Mouse (Mus musculus) testis, postnatal 14 days (tissue): Measurements from ENCODE around the gene Sos2.
A peak's percentile ranks its signal among the peaks of the same experiment; 100 is the strongest.
"Not testable (repeated sequence)": the region's sequence is repeated elsewhere in the genome, so short reads cannot be mapped to it uniquely, and the experiment has no call there.

Source experiments
- DNase-seq: peaks from one replicate; pipeline ENCODE4 v3.0.0; 2021; ENCODE audit warnings: low spot score

Gene Sos2

DNA sequence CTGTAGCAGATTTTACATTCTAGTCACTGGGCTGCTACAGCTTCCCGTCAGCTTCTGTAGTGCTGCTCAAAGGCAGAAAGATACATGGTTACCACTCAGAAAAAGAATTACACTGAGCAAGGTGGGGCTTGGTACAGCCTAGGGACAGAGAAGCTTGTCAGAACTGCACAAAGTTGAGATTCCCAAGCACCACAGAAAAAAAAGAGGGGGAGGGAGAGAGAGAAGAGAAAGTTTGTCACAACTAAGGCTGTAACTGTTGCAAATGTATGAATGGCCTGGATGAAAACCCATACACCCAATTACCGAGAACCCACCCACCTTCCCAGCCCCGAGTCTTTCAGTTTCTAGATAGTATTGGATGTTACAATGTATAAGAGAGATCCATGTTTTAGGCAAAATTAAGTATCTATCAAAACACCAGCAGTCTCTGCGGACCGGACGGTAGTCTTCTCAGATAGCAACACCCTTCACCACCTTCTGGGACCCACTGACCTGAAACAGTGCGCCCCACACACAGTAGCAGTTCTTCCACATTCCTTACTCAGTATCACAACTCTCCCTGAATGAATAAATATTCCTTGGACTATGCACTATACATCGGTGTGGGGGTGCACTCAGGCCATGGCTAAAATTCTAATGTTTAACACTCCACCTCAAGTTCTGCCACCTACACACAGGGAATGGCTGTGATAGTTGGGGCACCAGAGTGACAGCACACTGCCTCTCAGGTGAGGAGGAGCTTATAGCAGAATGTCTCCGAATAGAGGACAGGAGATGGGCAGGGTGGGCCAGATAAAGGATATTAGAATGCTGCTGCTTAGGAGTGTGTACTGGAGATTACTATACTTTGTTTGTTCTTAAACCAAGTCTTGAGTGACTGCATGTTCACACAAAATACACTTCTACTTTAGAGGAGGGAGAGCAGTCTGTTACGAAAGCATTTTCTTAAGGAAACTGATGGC lies 6.8 kb downstream of the Sos2 start:
- DNase-seq, result peak; percentile 73

DNA sequence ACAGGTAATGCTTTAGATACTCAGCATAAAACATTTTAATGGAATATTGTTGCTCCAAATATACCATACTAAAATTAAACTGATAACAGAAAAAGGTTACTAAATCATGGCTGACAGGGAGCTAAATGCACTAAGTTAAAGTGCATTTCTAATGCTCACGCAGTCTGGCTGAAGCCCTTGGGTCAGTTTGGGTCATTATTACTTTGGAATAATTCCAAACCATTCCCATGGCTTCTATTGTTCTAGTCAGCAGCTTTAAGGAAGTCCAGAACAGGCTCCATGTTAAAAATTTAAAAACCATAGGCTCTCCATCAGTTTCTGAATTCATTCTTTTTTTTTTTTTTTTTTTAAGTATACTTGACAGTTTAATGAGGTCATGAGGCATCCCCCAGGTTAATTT lies 7.5 kb downstream of the Sos2 start:
- no peak for DNase-seq

DNA sequence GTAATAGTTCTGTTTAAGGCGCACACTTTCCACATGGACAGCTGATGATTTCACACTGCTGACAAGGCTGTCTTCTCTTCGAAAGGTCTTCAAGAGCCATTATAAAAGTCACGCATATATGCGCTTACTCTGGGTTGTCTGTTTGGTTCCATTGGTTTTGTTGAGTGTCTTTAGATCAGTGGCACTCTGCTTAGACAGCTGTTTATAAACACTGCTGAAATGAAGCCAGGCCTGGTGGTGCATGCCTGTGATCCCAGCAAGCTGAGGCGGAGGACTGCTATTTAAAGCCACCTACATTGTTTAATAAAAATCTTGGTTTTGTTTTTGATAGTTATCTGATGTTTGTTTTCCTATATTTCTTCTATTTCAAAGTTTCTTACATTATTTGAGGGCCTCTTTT lies 14.9 kb downstream of the Sos2 start:
- DNase-seq, result no peak

DNA sequence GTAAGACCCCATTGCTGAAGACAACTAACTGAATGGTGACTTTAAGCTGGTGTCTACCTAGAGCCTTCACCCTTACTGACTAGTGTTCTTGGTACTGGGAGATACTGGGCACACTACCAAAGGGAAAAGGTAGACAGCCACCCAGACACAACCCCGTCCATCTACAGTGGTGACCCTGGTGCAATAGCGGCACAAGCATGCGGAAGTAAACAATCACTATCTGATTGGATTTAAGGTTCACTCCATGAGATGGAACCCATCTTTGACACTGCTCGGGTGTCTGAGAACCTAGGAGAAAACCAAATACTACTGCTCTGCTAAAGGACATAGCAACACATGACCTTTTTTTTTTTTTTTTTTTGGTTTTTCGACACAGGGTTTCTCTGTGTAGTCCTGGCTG lies 20.0 kb downstream of the Sos2 start:
- no peak for DNase-seq

DNA sequence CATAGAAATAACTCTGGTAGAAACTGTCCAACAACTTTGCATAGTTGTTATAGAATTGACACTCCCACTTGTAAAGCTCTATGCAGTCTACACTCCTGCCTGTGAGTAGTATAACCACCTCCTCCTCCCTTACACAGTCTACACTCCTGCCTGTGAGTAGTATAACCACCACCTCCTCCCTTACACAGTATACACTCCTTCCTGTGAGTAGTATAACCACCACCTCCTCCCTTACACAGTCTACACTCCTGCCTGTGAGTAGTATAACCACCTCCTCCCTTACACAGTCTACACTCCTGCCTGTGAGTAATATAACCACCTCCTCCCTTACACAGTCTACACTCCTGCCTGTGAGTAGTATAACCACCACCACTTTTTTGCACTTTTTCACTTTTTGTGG lies 27.7 kb downstream of the Sos2 start:
- not testable (repeated sequence) for DNase-seq

DNA sequence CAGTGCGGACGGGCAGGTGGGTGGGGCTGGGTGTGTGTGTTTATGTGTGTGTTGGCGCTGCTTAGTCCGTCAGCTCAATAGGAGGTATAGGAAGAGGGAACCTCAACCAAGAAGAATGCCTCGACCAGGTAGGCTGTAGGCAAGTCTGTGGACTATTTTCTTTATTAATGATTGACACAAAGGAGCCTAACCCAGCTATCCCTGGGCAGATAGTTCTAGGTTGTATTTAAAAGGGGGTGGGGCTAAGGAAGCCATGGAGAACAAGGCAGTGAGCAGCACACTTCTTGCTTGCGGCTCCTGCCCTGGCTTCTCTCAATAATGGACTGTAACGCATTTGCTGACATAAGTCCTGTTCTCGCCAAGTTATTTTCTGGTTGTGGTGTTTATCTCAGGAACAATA lies 32.1 kb downstream of the Sos2 start:
- no peak for DNase-seq

DNA sequence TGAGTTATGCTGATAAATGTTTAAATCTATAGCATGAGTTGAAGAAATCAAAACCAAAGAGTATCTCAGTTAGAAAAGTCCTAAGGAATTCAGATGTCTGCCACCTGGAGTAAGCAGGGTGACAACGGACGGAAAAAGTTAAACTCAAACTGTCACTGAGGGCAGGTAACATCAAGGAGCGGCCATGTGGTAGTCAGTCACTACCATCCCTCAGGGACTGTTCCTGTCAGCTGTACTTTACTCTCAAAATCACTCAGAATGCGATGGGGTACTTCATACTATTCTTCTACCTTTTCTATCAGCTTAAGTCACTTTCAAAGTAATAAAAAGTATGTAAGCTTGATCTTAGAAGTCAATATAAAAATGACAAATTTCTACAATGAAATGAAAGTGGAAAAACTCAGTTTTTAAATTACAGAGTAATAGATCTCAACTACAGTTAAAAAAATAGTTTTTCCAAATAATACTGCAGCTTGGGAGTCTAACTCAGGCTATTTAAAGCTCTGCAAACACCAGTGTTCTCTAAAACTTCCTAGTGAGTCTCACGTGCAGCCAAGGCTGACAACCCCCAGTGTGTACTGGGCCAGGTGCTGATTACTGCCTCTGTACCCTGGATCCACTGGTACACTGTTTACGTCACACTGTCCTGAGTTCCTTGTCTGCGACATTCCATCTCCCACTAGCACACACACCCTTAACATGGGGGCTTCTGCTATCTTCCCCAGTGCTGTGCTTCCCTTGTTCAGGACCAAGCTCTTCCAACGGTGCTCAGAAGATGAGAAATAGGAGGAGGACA lies 35.6 kb downstream of the Sos2 start:
- no peak for DNase-seq

DNA sequence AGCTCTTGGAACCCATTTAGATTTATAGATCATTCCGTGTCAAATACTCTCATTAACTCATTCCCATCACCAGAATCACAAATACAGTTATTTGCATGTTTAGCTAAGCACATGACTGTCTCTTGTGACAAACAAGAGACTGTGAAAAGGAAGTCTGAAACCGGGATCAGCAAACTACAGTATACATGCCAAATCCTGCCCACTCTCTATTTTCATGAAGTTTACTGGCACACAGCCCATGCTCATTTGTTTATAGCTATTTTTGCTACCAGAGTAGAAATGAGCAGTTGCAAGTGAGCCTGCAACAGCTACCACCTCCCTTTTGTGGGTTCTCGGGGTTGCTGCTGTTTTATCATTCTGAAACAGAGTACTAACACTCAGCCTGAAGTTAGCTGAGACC lies 36.8 kb downstream of the Sos2 start:
- DNase-seq, result no peak

DNA sequence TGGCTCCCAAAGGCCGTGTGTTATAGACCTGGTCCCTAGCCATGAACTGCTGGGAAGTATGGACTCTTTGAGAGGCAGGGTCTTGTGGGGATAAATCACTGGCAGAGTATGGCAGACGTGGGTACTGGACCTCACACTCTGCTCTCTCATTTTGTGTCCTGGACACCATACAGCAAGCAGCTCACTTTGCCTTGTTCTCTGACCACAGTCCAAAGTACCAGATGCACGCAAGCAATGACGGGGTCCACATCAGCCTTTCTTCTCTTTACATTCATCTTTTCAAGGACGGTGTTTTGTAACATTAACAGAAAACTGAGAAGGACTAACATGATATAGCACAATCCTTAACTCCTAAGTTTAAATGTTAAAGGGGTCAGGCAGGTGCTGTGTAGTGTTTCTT lies 38.8 kb downstream of the Sos2 start:
- DNase-seq, result no peak

DNA sequence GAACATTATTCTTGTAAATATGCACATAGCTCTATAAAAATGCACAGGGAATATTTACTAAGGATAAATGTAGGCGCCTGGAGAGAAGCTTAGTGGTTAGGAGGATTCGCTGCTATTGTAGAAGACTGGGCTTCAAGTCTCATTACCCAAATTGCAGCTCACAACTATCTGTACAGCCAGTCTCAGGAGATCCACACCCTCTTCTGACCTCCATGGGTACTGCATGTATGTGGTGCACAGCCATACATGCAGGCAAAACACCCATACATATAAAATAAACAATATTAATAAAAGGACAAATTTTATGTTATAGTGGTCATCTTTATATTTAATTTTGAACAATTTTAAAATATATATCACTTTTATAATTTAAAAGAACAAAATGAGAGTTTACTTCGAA lies 46.9 kb downstream of the Sos2 start:
- no peak for DNase-seq

DNA sequence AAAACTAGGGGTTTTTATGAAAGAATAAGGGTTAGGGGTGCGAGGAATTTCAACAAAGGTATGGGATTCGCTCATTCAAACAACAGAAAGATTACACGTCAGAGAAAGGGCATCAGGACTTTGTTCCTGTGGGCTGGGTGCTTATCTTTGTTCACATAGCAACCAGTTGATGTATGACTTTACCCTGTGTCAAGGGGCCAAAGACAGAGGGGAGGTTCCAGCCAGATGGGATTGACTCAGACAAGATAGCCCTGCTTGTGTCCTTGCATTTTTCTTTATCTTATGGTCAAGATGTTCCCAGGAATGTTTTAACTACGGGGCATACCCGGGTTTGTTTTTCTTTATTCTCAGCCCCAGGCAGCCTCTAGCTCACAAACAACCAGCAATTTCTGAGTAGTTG lies 63.1 kb downstream of the Sos2 start:
- DNase-seq, result peak; percentile 60

DNA sequence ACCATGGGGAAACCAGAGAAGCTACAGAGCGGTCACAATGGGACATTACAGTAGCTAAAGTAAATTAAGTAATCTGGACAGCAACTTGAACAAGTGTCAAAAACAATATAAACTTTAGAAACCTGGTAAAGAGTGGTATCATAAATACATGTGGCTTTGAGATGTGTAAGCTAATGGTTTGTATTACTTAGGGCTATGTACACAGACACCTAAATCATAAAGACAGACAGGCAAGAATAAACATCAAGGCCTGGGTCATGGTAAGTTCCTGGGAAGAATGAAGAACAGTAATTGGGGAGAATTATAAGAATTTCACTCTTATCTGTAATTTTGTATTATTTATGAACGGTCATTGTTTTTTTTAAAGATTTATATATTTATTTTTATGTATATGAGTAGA lies 77.3 kb downstream of the Sos2 start:
- DNase-seq, result no peak

DNA sequence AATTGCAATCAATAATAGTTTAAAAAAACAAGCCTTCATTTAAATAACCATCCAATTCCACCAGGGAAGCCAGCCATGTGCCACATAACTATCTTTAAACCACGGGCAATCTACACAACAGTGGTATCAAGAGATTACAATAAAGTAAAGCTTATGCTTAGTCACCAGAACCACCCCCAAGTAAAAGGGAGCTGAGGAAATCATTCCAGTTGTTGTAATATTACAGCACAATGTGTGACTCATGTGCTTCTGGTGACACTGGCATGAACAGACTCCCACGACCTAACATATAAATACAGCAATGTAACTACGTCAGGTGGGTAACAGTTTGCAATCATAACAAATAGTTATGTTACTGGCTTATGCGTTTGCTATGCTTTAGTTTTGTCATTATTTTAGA lies 84.2 kb downstream of the Sos2 start:
- no peak for DNase-seq

DNA sequence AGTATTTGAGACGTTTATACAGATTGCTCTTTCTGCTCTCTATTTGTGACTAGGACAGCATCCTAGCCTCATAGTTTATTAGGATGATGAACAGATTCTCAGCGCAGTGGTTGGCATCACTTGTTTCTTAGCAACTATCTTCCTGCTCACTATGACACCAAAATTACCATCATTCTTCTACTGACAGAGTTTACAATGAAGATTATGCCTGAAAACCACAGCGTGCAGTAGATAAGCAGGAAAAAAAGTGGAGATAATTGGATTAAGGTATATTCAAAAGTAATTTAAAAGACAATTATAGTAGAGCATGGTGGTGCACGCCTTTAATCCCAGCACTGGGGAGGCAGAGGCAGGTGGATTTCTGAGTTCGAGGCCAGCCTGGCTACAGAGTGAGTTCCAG lies 88.5 kb downstream of the Sos2 start:
- DNase-seq, result no peak

DNA sequence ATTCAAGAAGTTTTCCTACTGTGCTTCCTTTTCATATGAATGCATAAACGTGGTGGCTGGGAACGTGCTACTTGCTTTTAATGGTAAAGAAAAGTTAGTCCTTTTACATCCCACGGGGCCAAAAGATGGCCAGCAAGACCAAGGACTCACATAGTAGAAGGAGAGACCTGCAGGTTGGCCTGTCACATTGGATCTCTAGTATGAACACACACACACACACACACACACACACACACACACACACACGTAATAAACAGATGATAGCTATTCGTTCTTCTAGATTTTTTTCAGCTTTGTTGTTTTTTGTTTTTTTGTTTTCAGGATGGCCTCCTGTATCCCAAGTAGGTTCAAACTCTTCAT lies 98.4 kb downstream of the Sos2 start:
- no peak for DNase-seq

DNA sequence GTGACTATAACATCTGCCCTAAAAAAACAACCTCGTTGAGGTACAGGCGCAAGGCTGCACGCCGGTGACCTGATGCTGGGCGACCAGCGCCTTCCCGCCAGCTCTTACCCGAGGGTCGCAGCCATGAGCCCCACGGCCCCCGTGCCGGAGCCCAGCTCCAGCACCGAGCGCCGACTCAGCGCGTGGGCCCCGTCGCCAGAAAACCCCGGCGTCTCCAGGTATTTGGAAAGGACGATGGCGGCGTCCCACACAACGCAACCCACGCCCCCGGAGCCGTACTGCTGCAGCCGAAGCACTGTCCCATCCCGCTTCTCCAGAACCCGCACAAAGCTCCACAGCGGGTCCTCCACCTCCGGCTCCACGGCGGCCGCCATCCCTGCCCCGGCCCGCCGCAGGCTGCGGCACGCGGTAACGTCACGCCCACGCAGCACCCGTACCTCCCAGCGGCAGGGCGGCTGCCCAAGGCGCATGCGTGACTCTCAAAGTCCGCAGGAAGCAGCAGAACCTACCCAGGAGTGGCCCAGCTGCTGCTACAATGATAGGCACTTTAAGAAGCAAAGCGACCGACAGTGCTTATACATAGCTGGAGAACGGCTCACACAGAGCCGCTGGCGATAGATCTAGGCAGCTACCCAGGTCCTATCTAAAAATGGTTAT lies 98.9 kb downstream of the Sos2 start, which contains the start of gene Vcpkmt:
Gene Vcpkmt (minus strand): TSS at position 416 of the 657 bp plus-strand sequence.
- peak; percentile 90 for DNase-seq

DNA sequence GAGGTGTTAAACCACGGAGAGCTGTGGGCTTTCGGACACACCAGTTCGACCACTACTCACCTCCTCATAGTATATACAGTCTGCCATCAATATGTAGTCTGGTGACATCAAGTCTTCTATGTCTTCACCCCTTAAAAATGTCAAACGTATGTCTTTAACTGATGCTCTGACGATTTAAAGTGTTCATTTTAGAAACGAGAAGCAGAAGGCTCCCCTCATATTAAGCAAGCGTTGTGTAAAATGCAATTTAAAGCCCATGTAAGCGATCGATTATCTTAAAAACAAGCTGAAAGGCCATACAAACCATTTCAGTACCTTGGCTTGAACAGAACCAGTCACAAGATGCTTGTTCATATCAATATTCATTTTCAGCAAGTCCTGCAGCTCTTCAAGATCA lies 99.4 kb downstream of the Sos2 start:
- no peak for DNase-seq

DNA sequence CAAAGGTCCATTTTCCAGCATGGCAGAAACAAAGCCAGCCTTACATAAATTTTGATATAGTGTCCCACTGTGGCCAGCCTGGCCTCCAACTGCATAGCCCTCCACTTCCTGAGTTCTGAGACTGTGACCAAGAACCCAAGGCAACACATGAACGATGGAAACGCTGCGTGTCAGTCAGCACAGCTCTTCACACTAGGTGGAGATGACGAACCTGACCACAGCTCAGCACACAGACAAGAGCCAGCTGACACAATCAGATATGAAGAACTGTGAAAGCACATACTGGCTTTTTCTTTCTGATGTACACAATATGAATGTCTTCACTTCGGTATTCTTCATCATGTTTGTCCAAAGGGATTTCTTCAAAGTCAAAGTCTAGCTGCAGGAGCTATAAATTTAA lies 102.0 kb downstream of the Sos2 start:
- DNase-seq, result no peak

DNA sequence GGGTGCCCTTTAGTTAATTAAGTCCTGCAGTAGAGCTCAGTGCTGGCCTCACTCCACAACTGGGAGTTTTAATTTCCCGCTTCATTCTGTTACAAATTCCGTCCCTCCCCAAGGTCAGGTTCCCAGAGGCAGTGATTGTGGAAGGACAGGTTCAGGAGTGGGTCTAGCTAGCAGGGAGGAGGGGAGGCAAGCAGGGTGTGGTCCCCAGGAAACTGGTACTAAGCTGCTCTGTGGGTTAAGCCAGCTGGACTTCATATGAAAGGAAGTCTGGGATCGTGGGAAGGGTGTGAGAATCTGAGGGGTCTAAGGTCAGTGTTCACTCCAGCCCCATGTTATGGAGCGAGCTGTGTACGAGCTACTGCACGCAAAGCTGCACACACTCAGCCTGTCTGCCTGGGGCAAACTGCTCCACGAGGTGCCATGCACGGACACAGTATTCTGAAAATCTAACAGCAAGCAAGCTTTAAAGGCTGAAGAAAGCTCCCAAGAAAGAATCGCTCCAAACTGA lies 105.5 kb downstream of the Sos2 start:
- peak; percentile 36 for DNase-seq

DNA sequence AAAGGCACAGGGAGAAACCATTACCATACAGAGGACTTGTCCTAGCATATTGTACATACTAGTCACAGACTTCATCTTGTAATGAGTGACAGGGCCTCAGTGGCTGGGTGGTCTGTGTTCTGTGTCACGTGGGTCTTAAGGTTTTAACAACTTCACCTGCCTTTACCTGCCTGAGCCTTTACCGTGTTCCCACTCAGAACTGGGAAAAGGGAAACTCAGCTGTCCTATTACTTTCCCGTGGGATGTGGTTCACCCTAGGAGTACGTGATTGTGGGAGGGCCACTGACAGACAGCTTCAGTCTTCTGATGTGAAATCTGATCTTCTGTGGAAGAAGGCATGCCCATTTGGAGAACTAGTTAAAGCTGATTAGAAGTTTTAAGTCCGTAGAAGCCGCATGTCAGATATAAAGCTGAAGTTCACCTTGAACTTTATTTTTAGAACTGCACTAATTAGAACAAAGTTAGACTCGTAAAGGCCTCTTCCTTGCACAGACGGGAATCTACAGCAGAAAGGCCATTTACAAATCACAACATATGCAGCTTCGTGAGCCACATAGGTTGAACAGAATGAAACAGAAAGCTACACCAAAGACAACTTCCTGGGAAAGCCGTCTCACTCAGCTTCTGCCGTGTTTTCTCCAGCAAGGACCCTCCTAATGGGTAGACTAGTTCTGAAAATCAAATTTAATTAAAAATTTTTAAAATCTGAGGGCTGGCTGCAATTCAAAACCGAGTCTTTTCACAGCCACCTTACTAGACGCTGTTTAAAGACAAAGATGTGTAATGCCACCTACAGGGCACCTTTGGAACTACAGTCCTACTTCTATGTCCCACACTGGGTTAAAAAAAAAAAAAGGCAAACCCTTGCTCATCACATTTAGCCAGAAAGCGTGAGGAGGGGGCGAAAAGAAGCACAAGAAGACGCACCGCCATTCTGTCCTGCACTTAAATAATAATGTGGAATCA lies 107.5 kb downstream of the Sos2 start:
- peak; percentile 56 for DNase-seq

DNA sequence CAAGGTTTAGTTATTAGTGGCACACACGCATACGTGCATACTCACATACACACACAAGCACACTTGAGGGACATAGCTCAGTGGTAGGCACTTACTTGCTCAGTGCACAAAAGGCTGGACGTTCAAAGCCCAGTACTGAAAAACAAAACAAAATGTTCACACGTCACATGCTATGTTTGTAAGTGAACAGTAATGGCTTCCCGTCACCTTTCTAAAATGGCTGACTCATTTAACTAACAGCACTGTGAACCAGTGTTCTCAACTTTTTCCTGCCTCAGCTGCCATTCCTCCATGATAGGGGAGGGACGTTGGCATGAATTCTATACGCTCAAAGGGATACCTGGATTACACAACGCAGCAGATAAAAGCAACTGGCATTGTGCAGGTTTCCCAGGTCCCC lies 108.4 kb downstream of the Sos2 start:
- DNase-seq, result no peak
